Mouse (Mus musculus): ENCODE results near the gene Olfr288.
A peak's percentile ranks its signal among the peaks of the same experiment; 100 is the strongest.

Gene Olfr288

DNA sequence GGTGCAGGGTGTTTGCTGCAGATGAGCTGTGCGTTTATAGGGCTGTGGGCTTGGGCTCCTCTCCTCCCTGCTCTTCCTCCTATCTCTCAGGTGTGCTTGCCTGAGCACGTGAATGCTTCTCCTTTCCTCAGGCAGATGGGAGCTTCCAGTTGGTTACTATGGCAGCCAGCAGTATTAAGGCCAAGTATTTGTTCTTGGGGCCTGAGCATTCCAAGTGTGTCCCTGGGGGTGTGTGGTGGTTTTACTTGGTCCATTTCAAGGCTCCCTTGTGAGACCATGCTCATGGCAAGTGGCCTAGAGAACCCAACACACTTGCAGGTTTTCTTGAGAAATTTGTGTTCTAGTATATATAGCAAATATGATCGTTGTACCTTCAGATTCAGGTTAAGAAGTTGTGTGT lies at the start of gene Olfr288:
Gene Olfr288, minus strand, starts transcription at position 101 of the 400 bp plus-strand sequence.
- DNase-seq (ENCODE audit: low spot score in 2 of 2) = no peak

DNA sequence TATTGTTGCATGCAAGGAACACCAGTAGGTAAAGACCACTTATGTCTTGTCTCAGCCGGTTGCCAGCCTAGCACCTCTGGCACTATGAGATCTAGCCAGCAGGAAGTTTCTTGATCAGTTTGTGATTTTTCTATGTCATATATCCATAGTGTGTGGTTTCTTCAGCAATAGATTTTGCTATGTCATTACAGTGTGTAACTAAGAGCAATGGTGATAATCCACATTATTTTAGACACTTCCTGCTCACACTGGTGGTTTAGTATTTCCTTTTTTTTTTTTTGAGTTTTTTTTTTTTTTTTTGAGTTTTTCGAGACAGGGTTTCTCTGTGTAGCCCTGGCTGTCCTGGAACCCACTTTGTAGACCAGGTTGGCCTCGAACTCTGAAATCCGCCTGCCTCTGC lies 40.1 kb upstream of the Olfr288 start:
- no peak for DNase-seq (ENCODE audit: low spot score in 2 of 2)

GRCm38 (mm10) chr15:98234350-98234749 lies 39.0 kb upstream of the Olfr288 start, which contains the start of gene Olfr286:
Gene Olfr286 (minus strand): TSS chr15:98234450.
- no peak for DNase-seq (ENCODE audit: low spot score in 2 of 2)

DNA sequence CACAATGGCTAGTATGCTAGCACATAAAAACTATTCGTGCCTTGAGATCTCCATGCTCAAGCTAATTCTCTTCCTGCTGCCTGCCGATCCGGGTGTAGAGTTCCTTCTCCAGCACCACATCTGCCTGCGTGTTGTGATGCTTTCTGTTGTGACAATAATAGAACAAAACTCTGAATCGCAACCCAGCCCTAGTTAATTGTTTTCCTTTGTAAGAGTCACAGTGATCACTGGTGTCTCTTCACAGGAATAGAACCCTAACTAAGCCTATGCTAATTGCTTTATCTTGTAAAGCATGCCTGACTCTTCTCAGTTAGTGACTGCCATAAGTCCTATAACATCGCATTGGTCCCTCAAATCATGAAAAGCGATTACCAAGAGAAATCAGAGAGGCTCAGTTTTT lies 30.8 kb upstream of the Olfr288 start:
- DNase-seq (ENCODE audit: low spot score in 2 of 2) = no peak

- no peak for DNase-seq (ENCODE audit: low spot score in 2 of 2)
Measured at GRCm38 (mm10) chr15:98225610-98226009, 30.3 kb upstream of the Olfr288 start.

DNA sequence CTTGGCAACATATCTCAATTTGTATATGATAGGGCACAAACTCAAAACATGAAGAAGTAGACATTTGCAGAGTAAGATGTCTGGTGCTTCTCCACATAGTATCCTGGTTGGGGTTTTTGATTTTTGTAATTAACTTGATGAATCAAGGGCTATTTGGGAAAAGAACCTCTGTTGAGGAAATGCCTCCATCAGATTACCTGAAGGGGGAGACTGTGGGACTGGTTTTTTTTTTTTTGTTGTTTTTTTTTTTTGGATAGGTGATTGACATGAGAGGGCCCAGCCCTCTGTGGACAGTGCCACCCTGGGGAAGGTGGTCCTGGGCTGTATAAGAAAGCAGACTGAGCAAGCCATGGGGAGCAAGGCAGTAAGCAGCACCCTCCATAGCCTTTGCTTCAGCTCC lies 27.0 kb upstream of the Olfr288 start:
- DNase-seq (ENCODE audit: low spot score in 2 of 2) = no peak

DNA sequence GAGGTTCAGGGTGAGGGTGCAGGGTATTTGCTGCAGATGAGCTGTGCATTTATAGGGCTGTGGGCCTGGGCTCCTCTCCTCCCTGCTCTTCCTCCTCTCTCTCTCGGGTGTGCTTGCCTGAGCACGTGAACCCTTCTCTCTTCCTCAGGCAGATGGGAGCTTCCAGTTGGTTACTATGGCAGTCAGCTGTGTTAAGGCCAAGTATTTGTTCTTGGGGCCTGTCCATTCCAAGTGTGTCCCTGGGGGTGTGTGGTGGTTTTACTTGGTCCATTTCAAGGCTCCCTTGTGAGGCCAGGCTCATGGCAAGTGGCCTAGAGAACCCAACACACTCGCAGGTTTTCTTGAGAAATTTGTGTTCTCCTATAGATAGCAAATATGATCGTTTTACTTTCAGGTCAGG lies 25.5 kb upstream of the Olfr288 start, which contains the start of the genes Gm44579 and Olfr287:
Gene Gm44579, minus strand, starts transcription at position 101 of the 400 bp plus-strand sequence.
Gene Olfr287, minus strand, starts transcription at position 180 of the 400 bp plus-strand sequence.
- DNase-seq (ENCODE audit: low spot score in 2 of 2) = no peak

DNA sequence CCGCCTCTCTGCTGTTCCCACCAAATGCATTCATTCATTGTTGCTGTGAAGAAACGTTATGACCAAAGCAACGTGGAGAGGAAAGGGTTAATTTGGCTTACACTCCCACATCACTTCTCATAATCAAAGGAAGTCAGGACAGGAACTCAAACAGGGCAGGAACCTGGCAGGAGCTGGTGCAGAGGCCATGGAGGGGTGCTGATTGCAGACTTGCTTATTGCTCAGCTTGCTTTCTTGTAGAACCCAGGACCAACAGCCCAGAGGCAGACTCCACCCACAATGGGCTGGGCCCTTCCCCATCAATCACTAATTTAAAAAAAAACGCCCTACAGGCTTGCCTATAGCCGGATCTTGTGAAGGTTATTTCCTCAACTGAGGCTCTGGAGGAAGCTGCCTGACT lies 18.8 kb upstream of the Olfr288 start:
- DNase-seq (ENCODE audit: low spot score in 2 of 2) = no peak

DNA sequence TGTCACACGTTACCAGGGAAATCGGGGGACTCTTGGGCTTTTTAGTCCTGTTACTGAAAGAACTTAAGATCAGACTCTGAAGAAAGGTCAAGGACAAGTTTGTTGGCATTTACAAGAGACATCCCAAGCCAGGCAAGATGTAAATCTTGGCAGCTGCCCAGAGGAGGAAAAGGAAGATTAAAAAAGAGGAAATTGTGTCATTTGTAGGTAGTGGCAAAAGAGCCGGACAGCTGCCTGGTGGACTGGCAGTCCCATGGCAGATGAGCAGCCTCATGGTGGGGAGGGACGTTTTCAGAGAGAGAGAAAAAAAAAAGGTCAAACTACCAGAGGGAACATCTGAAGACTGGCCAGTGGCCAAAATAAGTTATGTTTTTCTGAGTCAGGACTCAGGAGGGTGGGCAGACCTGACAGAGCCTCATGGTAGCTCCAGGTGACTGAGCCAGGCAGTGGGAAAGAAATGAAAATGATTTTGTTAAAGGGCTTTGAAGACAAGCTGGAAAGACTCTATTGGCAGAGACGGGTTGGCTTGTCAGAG lies 18.1 kb upstream of the Olfr288 start:
- DNase-seq (ENCODE audit: low spot score in 2 of 2) = no peak

GRCm38 (mm10) chr15:98209676-98210075 lies 14.3 kb upstream of the Olfr288 start:
- DNase-seq (ENCODE audit: low spot score in 2 of 2) = no peak

DNA sequence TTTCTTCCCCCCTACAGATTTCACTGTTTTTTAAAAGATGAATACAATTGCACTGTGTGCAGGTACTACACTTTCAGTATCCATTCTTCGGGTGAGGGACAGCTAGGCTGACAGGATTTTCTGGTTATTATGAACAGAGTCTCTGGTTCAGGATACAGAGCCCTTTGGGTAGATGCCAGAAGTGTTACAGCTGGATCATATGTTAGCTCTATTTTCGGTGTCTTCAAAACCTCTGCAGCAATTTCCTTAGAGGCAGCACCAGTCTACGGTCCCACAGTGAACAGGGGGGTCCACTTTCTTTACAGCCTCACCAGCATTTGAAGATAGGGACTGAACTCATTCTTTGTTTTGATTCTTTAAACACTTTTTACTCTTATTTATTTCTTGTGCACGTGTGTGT lies 10.9 kb downstream of the Olfr288 start:
- no peak for DNase-seq (ENCODE audit: low spot score in 2 of 2)

DNA sequence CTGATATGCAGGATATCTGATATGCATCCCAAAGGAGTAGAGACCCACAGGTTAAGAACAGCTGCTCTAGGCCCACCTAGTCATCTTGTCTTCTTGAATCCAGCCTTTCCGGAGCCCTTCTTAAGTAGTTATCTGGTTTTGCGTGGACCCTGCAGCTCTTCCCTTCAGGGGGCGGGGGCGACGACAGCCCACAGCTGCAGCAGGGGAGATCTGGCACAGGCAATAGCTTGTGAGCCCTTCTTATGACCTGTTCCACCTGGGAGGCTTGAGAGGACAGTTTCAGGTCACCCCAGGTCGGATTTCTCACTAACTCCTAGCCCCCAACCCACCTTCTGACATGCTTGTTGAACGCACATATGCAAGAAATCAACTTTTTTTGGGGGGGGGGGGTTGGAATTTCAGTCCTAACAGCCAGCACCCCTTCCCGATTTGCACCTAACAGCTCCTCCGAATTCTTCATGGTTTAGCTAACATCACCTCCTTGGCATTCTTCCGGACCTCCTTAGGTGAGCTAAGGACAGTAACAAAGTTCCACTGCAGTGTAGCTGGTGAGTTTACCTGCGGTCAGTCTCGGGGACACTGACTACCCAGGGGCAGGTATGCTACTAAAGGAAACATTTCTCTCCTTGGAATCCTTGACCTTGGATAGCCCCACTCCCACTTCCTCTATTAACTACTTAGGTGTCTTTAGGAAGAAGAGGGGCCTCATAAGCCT lies 13.3 kb downstream of the Olfr288 start:
- DNase-seq (ENCODE audit: low spot score in 2 of 2) = no peak

DNA sequence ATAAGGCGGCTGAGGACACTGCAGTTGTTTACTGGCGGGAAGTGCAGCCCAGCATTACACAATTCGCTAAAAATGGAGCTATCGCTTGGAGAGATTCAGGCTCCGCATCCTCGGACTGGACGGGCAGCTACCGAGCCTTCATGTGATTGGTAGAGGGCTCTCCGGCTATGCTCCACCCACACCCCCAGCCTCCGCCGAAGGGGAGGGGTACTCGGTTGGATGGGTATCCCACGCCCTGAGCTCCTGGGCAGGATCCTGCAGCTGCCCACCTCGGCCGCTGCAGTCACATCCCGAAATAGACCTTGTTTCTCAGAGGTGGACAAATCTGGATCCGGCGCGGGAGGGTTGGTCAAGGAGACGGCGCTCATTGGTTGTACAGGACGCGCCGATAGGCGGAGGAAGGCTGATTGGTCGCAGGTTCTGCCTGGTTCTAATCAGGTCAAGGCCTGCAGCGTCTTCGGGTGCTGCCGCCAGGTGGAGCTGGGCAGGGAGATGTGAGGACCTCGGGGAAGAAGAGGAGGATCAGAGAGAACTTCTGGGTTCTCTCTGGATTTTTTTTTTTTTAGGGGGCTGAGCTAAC lies 14.1 kb downstream of the Olfr288 start:
- DNase-seq (ENCODE audit: low spot score in 2 of 2) = peak; percentile 96 to 97

DNA sequence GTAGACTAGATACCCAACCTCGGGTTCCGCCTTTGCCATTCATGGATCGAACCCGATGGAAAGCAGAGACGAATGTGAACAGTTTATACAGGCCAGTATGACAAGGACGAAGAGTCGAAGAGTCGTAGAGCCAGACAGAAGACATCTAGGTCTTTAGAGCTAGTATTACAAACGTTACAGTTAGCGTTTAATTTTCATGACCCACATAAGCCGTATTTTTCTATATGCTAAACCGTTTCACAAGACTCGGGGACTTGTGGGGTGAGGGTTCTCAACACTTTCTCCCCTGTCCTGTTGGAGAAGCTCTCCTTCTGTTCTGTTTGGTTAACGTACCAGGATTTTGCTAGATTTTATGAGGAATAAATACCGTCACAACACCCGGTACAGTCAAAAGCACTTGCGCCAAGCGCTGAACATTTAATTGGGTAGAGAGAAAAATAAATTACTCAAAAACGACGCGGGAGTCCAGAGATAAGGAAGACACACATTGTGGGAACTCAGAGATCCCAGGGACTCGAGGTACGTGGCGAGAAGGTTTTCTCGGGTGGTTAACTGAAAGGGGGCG lies 14.7 kb downstream of the Olfr288 start:
- DNase-seq (ENCODE audit: low spot score in 2 of 2) = no peak

GRCm38 (mm10) chr15:98177320-98177719 lies 18.0 kb downstream of the Olfr288 start:
- DNase-seq (ENCODE audit: low spot score in 2 of 2) = no peak

- DNase-seq (ENCODE audit: low spot score in 2 of 2) = peak in 1 of 2 experiments; percentile 29
Measured at GRCm38 (mm10) chr15:98173821-98174220, 21.5 kb downstream of the Olfr288 start.

- DNase-seq (ENCODE audit: low spot score in 2 of 2) = no peak
Measured at GRCm38 (mm10) chr15:98172113-98172512, 23.2 kb downstream of the Olfr288 start.

DNA sequence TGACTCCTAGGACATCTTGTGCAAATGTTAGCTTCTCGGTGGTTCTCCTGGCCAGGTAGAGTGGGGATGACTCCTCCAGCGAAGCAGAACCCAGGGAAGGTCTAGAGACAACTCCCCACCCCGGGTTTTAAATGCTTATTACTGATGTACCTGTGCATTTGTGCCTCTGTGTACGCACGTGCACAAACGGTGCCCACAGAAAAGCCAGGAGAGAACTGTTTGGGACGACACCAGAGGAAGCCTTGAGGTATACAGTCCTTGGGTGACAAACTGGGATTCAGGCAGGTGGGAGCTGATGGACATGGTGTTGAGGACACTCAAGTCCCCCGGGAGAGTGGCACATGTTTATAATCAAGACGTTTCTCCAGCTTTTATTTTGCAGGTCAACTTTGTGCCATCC lies 24.4 kb downstream of the Olfr288 start:
- no peak for DNase-seq (ENCODE audit: low spot score in 2 of 2)

- DNase-seq (ENCODE audit: low spot score in 2 of 2) = peak in 1 of 2 experiments; percentile 12
Measured at GRCm38 (mm10) chr15:98170365-98170764, 25.0 kb downstream of the Olfr288 start.

GRCm38 (mm10) chr15:98168622-98169004 lies 26.7 kb downstream of the Olfr288 start:
- no peak for DNase-seq (ENCODE audit: low spot score in 2 of 2)

DNA sequence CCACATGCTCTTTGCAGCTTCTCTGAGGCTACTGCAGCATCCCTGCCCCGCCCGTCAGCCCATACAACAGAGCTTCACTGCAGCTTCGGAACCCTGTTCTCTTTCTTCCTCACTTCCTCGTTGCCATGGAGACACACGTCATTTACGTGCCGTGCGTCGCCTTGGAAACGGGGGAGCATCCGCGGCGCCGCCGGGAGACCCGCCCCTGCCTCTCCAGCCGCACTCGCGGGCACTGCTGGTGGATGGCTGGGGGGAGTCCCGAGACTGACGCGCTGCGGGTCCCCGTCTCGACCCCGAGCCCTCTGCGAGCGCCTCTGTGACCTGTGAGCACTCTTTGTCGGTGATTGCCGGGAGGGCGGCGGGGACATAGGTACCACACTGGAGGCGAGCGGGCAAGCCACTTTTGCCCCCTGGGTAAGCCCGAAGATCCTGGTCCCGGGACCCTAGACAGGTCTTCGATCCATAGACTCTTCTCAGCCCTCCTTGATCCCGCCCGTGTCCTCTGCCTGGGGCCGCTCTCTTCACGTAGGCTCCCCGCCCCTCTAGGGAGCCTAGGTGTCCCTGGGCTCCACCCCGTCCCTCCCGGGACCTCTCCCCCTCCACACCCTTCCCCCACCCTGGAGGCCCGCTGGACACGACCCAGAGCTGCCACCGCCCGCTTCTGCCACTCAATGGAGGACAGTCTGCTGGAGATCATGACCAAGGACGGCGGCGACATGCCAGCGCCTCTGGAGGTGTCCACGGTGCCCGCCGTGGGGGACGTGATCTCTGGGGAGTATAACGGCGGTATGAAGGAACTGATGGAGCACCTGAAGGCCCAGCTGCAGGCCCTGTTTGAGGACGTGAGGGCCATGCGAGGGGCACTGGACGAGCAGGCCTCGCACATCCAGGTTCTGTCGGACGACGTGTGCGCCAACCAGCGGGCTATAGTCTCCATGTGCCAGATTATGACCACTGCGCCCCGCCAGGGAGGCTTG lies 27.4 kb downstream of the Olfr288 start:
- peak; percentile 69 to 70 for DNase-seq (ENCODE audit: low spot score in 2 of 2)

Data from heart, adult 9 months (tissue).